Mouse (Mus musculus) MN1 (cell line): ENCODE measurements around the gene Ccdc155.

Source experiments
- DNase-seq: peaks from one replicate; pipeline ENCODE4 v3.0.0-alpha.2; 2016; ENCODE audit warnings: low spot score

The Ccdc155 gene

GRCm38 (mm10) chr7:45144368-45145174, 60.1 kb downstream of the Ccdc155 start:
- DNase-seq = no peak

- DNase-seq = no peak
Observed at GRCm38 (mm10) chr7:45141914-45142313, 62.8 kb downstream of the Ccdc155 start.

- no peak for DNase-seq
Observed at GRCm38 (mm10) chr7:45141319-45141718, 63.4 kb downstream of the Ccdc155 start.

- DNase-seq = no peak
Observed at GRCm38 (mm10) chr7:45139904-45140723, 64.6 kb downstream of the Ccdc155 start.

- DNase-seq = no peak
Observed at GRCm38 (mm10) chr7:45138403-45138802, 66.3 kb downstream of the Ccdc155 start.

- no peak for DNase-seq
Observed at GRCm38 (mm10) chr7:45137171-45138006, 67.3 kb downstream of the Ccdc155 start.

- peak; percentile 90 for DNase-seq
Observed at GRCm38 (mm10) chr7:45135993-45136567, 68.6 kb downstream of the Ccdc155 start, which contains the start of the genes Gm45713 and Flt3l. Gene Gm45713 (minus strand): TSS chr7:45136231. Gene Flt3l (minus strand): TSS chr7:45136432.

- no peak for DNase-seq
Observed at GRCm38 (mm10) chr7:45135370-45135769, 69.3 kb downstream of the Ccdc155 start.

GRCm38 (mm10) chr7:45134544-45135026, 70.1 kb downstream of the Ccdc155 start:
- DNase-seq = no peak
